Mouse (Mus musculus) midbrain, postnatal 0 days (tissue): ENCODE results near the gene Nfkbib. TPM values are rescaled to one million over a fixed set of nuclear protein-coding genes. Genes with fewer than 3 reads are reported as not detected.

Source experiments
- ATAC-seq: fragments of 200-750 bp; cut with Nextera tagmentation; 2 replicates; pipeline ENCODE4 v1.8.0; 2017; ENCODE audit warnings: moderate number of reproducible peaks, mild to moderate bottlenecking, moderate TSS enrichment, moderate library complexity; ENCODE audit not compliant: low FRiP score
- DNase-seq: peaks from one replicate; pipeline ENCODE4 v3.0.0-alpha.2; 2015; ENCODE audit warnings: low spot score
- H3K27ac ChIP-seq: fragments of 300-500 bp; sonication (generic); 2 replicates; pipeline ENCODE4 v1.5.1; 2014; ENCODE audit warnings: low read depth, mild to moderate bottlenecking, low read length, mixed read lengths
- H3K27me3 ChIP-seq: fragments of 300-500 bp; sonication (generic); 2 replicates; pipeline ENCODE4 v1.6.1; 2014; ENCODE audit warnings: low read length, control low read depth, mixed read lengths; ENCODE audit not compliant: insufficient read depth
- H3K36me3 ChIP-seq: fragments of 300-500 bp; sonication (generic); 2 replicates; pipeline ENCODE4 v1.6.1; 2014; ENCODE audit warnings: low read length, control low read depth, mixed read lengths; ENCODE audit not compliant: insufficient read depth
- H3K4me1 ChIP-seq: fragments of 300-500 bp; sonication (generic); 2 replicates; pipeline ENCODE4 v1.6.1; 2014; ENCODE audit warnings: mild to moderate bottlenecking, control low read depth, antibody characterized with exemption, low read length, mixed read lengths; ENCODE audit not compliant: insufficient read depth
- H3K4me2 ChIP-seq: fragments of 300-500 bp; sonication (generic); 2 replicates; pipeline ENCODE4 v1.6.1; 2014; ENCODE audit warnings: low read depth, mild to moderate bottlenecking, low read length, mixed read lengths; ENCODE audit not compliant: poor library complexity, severe bottlenecking
- H3K4me3 ChIP-seq: fragments of 300-500 bp; sonication (generic); 2 replicates; pipeline ENCODE4 v1.5.1; 2014; ENCODE audit warnings: low read depth, mild to moderate bottlenecking, low read length, moderate library complexity
- H3K9ac ChIP-seq: fragments of 300-500 bp; sonication (generic); replicated peaks from 2 replicates; pipeline ENCODE4 v1.6.1; 2014; ENCODE audit warnings: mild to moderate bottlenecking, low read length, moderate library complexity, mixed read lengths; ENCODE audit not compliant: poor library complexity, severe bottlenecking
- H3K9me3 ChIP-seq: fragments of 300-500 bp; sonication (generic); 2 replicates; pipeline ENCODE4 v1.6.1; 2016; ENCODE audit warnings: low read length, control low read depth
- CTCF ChIP-seq: IDR thresholded peaks from 2 replicates; pipeline ENCODE4 v1.5.1; 2016; ENCODE audit warnings: antibody characterized with exemption, mild to moderate bottlenecking
- WGBS: fragments of 180-500 bp; shearing (Covaris S2); extraction: QIAGEN DNeasy Blood & Tissue Kit; methylation state at CpG from one replicate; pipeline ENCODE4 v1.1.7; 2014; 5-methylcytosine and 5-hydroxymethylcytosine counted together
- polyA plus RNA-seq: library from polyadenylated mRNA; unstranded; fragments of >200 nt; fragmentation: Nextera tagmentation; extraction: Ambion mirVana; gene quantifications from 2 replicates; pipeline ENCODE4 v1.2.1, GENCODE M21; 2015
- total RNA-seq: library from RNA; depleted of rRNA; stranded (reverse); fragments of >200 nt; gene quantifications from 2 replicates; pipeline ENCODE4 v1.2.3, GENCODE M21; 2014; rRNA removed

The Nfkbib gene
- 18.3 and 19.7 TPM in 2 replicates for total RNA-seq
- 58.5 and 65.3 TPM in 2 replicates for polyA plus RNA-seq

DNA sequence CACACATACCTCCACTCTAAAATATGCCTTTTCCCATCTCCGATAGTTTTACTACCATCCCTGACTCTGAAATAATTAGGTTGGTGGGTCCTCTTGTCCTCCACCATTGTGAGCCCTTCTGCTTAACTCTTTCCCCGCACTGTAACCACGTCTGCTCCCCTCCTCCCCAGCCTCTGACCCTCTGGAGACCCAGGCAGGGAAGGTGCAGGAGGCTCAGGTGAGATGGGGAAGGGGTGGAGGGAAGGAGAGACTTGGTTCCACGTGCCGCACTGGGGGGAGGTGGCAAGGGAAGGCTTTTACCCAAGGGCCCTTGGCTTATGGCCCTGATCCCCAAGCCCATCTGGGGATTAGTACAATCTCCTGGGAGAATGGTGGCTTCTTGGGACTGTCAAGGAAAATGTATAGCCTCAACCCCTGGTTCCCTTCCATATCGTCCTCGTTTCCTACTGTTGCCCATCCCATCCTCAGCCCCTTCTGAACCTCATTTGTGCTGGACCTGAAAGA is at the start of gene Nfkbib:
Nfkbib (minus strand) TSS at position 51 of the 504 bp plus-strand sequence.
- no peak for ATAC-seq
- Histone ChIP-seq H3K9ac (peak within 1 kb of the TSS; percentile 64), H3K4me2 (peak within 1 kb of the TSS; percentile 53), H3K27ac (no peak within 1 kb of the TSS), H3K36me3 (0 out of 2 replicates have a peak, but pooled peaks cover 5% of the 10 kb centered on the region), H3K4me1 (peaks cover 17% of the 10 kb centered on the region; the same call in 1 of the 2 replicates), H3K27me3 (no peaks in the 10 kb centered on the region), H3K4me3 (peak within 1 kb of the TSS; percentile 72), H3K9me3 (no peaks in the 10 kb centered on the region)
- no peak for TF ChIP-seq CTCF
- DNase-seq, result no peak
- WGBS, result 54% methylated on average over 7 of the region's 7 CpGs

DNA sequence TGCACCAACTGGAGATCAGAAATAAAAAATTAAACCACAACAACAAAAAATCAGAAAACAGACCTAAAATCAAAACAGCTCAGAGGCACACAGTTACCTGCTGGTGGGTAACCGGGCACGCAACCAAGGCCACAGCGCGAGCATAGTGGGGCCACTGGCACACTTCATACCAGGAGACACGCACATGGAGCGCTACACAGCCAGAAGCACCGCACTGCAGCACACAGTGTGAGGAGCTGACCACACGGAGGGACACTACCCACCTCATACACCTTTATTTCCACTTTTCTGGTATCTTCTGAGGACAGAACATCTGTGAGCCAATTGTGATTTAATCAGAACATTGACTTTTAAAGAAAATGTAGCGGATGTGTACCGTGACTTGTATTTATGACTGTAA is 49.6 kb upstream of the Nfkbib start:
- Histone ChIP-seq H3K36me3 (peaks cover 73% of the 10 kb centered on the region), H3K9me3 (no peaks in the 10 kb centered on the region), H3K27me3 (no peaks in the 10 kb centered on the region), H3K4me1 (peaks cover 11% of the 10 kb centered on the region; the same call in 1 of the 2 replicates), H3K4me3 (no peak overlapping the region), H3K27ac (no peak overlapping the region), H3K4me2 (no peak overlapping the region), H3K9ac (no peak overlapping the region)
- 92% methylated on average over 10 of the region's 10 CpGs for WGBS
- no peak for DNase-seq
- ATAC-seq, result no peak
- TF ChIP-seq CTCF, result no peak

GRCm38 (mm10) chr7:28816201-28816600 is 48.9 kb upstream of the Nfkbib start:
- H3K27ac ChIP-seq, result no peak overlapping the region
- H3K4me3 ChIP-seq, result no peak overlapping the region
- DNase-seq (no peak), ATAC-seq (no peak)
- no peaks in the 10 kb centered on the region for H3K27me3 ChIP-seq
- H3K9ac ChIP-seq, result no peak overlapping the region
- peaks cover 12% of the 10 kb centered on the region; the same call in 1 of the 2 replicates for H3K4me1 ChIP-seq
- TF ChIP-seq CTCF, result no peak
- no peak overlapping the region for H3K4me2 ChIP-seq
- peaks cover 69% of the 10 kb centered on the region for H3K36me3 ChIP-seq
- no peaks in the 10 kb centered on the region for H3K9me3 ChIP-seq
- 82% methylated on average over 9 of the region's 9 CpGs for WGBS

DNA sequence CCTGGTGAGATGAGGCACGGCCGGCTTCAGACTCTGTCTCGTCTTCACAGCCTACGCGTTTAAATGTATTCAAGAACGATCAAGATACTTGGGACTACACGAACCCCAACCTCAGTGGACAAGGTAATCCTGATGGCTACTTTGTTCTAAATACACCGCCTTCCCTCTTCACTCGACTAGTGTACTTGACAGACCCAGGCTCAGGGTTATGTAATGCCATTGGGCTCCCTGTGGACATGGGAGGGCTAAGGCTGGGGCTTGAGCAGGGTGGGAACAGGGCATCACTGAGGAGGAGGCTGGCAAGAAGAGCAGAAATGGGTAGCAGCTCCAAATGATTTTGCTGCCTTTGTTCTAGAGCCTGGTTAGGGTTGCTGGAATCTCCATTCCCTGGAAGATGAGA is 47.9 kb upstream of the Nfkbib start:
- ATAC-seq, result no peak
- DNase-seq, result no peak
- Histone ChIP-seq H3K36me3 (peaks cover 59% of the 10 kb centered on the region), H3K4me1 (peaks cover 12% of the 10 kb centered on the region; the same call in 1 of the 2 replicates), H3K4me2 (no peak overlapping the region), H3K9me3 (no peaks in the 10 kb centered on the region), H3K4me3 (no peak overlapping the region), H3K27ac (no peak overlapping the region), H3K9ac (no peak overlapping the region), H3K27me3 (no peaks in the 10 kb centered on the region)
- TF ChIP-seq CTCF, result no peak
- 91% methylated on average over 9 of the region's 9 CpGs for WGBS

DNA sequence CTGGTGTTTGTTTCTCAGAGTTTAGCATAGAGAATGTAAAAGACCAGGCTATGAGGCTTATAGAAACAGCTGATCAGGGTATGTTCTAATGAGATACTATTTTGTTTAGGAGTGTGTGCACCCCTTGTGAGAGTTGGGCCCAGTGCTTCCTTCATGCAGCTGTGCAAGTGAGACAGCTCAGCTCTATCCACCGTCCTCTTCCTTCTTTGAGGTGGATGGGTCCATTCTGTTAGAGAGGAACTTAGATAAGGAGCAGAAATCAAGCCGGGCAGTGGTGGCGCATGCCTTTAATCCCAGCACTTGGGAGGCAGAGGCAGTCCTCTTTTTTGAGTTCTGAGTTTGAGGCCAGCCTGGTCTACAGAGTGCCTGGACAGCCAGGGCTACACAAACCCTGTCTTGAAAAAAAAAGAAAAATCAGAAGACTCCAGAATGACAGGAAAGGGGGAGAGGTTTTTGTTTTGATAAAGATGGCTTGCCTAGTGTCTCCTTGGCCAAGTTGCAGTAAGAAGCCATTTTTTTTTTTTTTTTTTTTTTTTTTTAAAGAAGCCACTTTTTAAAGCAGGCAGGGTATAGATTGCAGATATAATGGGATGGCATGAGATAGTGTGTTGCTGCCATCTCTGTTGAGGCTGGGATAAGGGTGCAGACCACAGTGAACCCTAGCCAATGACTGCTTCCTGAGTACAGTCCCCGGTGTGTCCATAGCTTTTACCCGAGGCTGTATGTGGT is 47.2 kb upstream of the Nfkbib start:
- H3K9ac ChIP-seq, result no peak overlapping the region

DNA sequence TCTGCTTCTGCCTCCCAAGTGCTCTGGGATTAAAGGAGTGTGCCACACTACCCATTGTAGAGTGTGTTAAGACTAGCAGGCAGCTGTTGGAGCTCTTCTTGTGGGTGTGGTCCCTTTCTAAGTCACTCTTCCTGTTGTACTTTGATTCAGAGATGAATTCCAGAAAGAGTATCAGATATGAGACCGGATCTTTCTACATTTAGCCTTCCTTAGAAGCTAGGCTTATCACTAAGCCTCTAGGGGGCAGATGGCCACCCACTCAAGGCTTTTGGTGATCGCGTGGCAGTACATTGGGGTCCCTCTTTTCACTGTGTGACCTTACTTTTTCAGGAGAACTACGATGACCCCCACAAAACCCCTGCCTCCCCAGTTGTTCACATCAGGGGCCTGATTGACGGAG is 45.6 kb upstream of the Nfkbib start:
- H3K9ac ChIP-seq, result no peak overlapping the region
- peaks cover 15% of the 10 kb centered on the region; the same call in 1 of the 2 replicates for H3K4me1 ChIP-seq
- H3K4me2 ChIP-seq, result peak overlapping the region; percentile 62
- DNase-seq, result no peak
- WGBS, result 75% methylated on average over 5 of the region's 5 CpGs
- 0 out of 2 replicates have a peak overlapping the region, but pooled peaks have one; percentile 2 for H3K4me3 ChIP-seq
- H3K27ac ChIP-seq, result no peak overlapping the region
- H3K36me3 ChIP-seq, result peaks cover 44% of the 10 kb centered on the region
- no peak for ATAC-seq
- no peaks in the 10 kb centered on the region for H3K9me3 ChIP-seq
- peak; percentile 43 for TF ChIP-seq CTCF
- no peaks in the 10 kb centered on the region for H3K27me3 ChIP-seq

More for the DNA sequence above, 47.2 kb upstream of the Nfkbib start:
- Histone ChIP-seq H3K27ac (no peak overlapping the region), H3K36me3 (peaks cover 52% of the 10 kb centered on the region), H3K27me3 (no peaks in the 10 kb centered on the region), H3K9me3 (no peaks in the 10 kb centered on the region), H3K4me3 (no peak overlapping the region), H3K4me1 (peaks cover 12% of the 10 kb centered on the region; the same call in 1 of the 2 replicates), H3K4me2 (no peak overlapping the region)
- ATAC-seq (no peak), DNase-seq (no peak)
- 85% methylated on average over 5 of the region's 5 CpGs for WGBS
- no peak for TF ChIP-seq CTCF
